9 mouse cellular contexts compared by ENCODE assay signal in the genomic region with DNA sequence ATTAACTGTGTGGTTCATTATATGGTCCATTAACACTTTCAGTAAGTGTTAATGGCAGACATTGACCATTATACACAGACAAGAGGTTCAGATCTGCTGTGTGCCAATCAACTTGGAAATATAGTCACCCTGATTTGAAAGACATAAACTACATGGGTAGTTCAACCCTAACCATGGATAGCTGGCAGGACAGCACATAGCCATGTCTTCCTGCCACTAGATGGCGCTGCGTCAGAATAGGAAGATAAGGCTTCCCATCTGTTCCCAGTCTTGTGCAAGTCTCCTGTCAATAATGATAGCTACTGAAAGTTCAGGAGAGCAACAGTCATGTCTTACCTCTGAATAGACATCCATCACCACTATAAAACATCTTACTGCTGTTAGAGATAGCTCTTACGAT.
DNase-seq lines count a peak whose midpoint lies in the region; ATAC-seq lines count a peak whose summit lies in the region.
"Had no signal": no experiment of that assay in that cellular context is flagged by ENCODE, and none has a peak within 500 bp of the region (broad histone marks: within the 10 kb centered on the region; RNA-seq: fewer than 3 reads in every experiment).

No protein-coding gene starts in this region.

- DNase-seq in cerebellum, adult 11-12 months = no peak
- peak; percentile 37 for DNase-seq in adrenal gland, adult 8-10 months
- peak; percentile 19 for DNase-seq in embryo, embryonic 11.5 days (ENCODE audit: low read depth, low spot score)
- DNase-seq in heart, embryonic 10.5 days (ENCODE audit: low spot score) = peak; percentile 75
- DNase-seq in kidney, postnatal 25 days = peak; percentile 69 to 90
- peak; percentile 11 to 41 for DNase-seq in spleen, postnatal 14 days (ENCODE audit: low spot score in 2 of 2)

- H3K4me1 ChIP-seq in heart, embryonic 10.5 days = no peaks in the 10 kb centered on the region

- no peak overlapping the region for H3K27ac ChIP-seq in heart, embryonic 10.5 days
- H3K27ac ChIP-seq: limb, embryonic 13.5 days had no signal

- no peaks in the 10 kb centered on the region for H3K9me3 ChIP-seq in heart, embryonic 10.5 days
- H3K9me3 ChIP-seq: limb, embryonic 13.5 days had no signal

- H3K27me3 ChIP-seq in heart, embryonic 10.5 days (ENCODE audit: insufficient read depth, poor library complexity, severe bottlenecking) = no peaks in the 10 kb centered on the region
- H3K27me3 ChIP-seq: limb, embryonic 13.5 days had no signal

- H3K4me3 ChIP-seq in heart, embryonic 10.5 days = no peak overlapping the region
- H3K4me3 ChIP-seq: limb, embryonic 13.5 days had no signal

- peak; percentile 63 for ATAC-seq in cerebellum, adult (ENCODE audit: insufficient number of reproducible peaks, low FRiP score, low TSS enrichment)
- ATAC-seq in megakaryocyte-erythroid progenitor cell, adult 5-6 weeks (replicated peaks; ENCODE audit: low FRiP score, low TSS enrichment, poor library complexity, severe bottlenecking) = peak; percentile 92

- WGBS in heart, embryonic 10.5 days = 16% methylated on average over 3 of the region's 3 CpGs

- no peaks in the 10 kb centered on the region for H3K36me3 ChIP-seq in heart, embryonic 10.5 days
- H3K36me3 ChIP-seq: limb, embryonic 13.5 days had no signal
